25 mouse cellular contexts compared by ENCODE assay signal in the genomic region with DNA sequence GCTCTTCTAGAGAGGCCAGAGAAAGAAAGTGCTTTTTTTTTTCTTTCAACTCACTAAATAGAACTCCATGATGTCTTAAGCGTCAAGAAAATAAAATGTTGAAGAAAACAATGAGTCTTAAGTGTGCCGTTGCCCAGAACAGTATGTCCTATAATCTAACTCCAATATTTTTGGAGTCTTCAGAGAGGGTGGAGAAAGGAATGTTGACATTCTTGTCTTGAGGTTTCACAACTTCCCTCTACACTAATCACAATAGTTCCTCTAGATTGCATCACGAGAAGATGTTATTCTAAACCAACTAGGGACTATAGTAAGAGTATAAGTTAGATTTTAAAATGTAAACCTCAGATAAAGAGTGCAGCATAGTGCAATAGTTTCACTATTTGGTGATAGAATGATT.
A peak's percentile ranks its signal among the peaks of the same experiment; 100 is the strongest.
DNase-seq lines count a peak whose midpoint lies in the region; ATAC-seq and TF ChIP-seq lines count a peak whose summit lies in the region.
"Had no signal": no experiment of that assay in that cellular context is flagged by ENCODE, and none has a peak within 500 bp of the region (broad histone marks: within the 10 kb centered on the region; RNA-seq: fewer than 3 reads in every experiment).

No protein-coding gene starts in this region.

- H3K4me1 ChIP-seq in lung, postnatal 0 days (ENCODE audit: insufficient read depth, low read depth, low read length) = peaks cover 3% of the 10 kb centered on the region; the same call in 1 of the 2 replicates
- 0 out of 2 replicates have a peak, but pooled peaks cover 3% of the 10 kb centered on the region for H3K4me1 ChIP-seq in midbrain, embryonic 14.5 days (ENCODE audit: control insufficient read depth, insufficient read depth, low read length)
- H3K4me1 ChIP-seq: embryonic facial prominence, embryonic 12.5 days; embryonic facial prominence, embryonic 15.5 days; hindbrain, embryonic 10.5 days had no signal

- no peaks in the 10 kb centered on the region for H3K36me3 ChIP-seq in lung, postnatal 0 days (ENCODE audit: insufficient read depth, low read length)
- no peaks in the 10 kb centered on the region for H3K36me3 ChIP-seq in midbrain, embryonic 14.5 days (ENCODE audit: control insufficient read depth, insufficient read depth, low read length)
- H3K36me3 ChIP-seq: embryonic facial prominence, embryonic 12.5 days; embryonic facial prominence, embryonic 15.5 days; hindbrain, embryonic 10.5 days had no signal

- no peak overlapping the region for H3K4me3 ChIP-seq in lung, postnatal 0 days (ENCODE audit: low read depth, low read length)
- H3K4me3 ChIP-seq in midbrain, embryonic 14.5 days (replicated peaks; ENCODE audit: low read depth, low read length) = no peak overlapping the region
- H3K4me3 ChIP-seq: embryonic facial prominence, embryonic 12.5 days; embryonic facial prominence, embryonic 15.5 days; gastrocnemius, adult 2 months; hindbrain, embryonic 10.5 days had no signal

- TF ChIP-seq EP300 in lung, postnatal 0 days (IDR thresholded peaks at IDR 0.05) = peak; percentile 100

- H3K9me3 ChIP-seq in lung, postnatal 0 days (ENCODE audit: low read length) = no peaks in the 10 kb centered on the region
- H3K9me3 ChIP-seq in midbrain, embryonic 14.5 days (ENCODE audit: control insufficient read depth, low read length) = no peaks in the 10 kb centered on the region
- H3K9me3 ChIP-seq: embryonic facial prominence, embryonic 12.5 days; embryonic facial prominence, embryonic 15.5 days; hindbrain, embryonic 10.5 days had no signal

- no peak overlapping the region for H3K9ac ChIP-seq in lung, postnatal 0 days (replicated peaks; ENCODE audit: low read depth)
- no peak overlapping the region for H3K9ac ChIP-seq in midbrain, embryonic 14.5 days (replicated peaks; ENCODE audit: low read length)
- H3K9ac ChIP-seq: embryonic facial prominence, embryonic 12.5 days; embryonic facial prominence, embryonic 15.5 days; forebrain, postnatal 0 days; hindbrain, embryonic 14.5 days had no signal

- WGBS in lung, postnatal 0 days = 18% methylated on average over 3 of the region's 3 CpGs
- 84% methylated on average over 3 of the region's 3 CpGs for WGBS in midbrain, embryonic 14.5 days

- DNase-seq in lung, postnatal 0 days (ENCODE audit: low spot score) = peak; percentile 92
- DNase-seq in lung, postnatal 10 days = no peak
- peak; percentile 11 for DNase-seq in 3T3-L1 (ENCODE audit: low read depth, low spot score)
- DNase-seq in left cerebral cortex, adult 8-10 months (ENCODE audit: low spot score in 2 of 2) = no peak
- DNase-seq in midbrain, embryonic 14.5 days = no peak
- DNase-seq: adrenal gland, postnatal 10 days; adrenal gland, postnatal 36 days; cerebellum, adult 18-20 months; cerebellum, adult 9-10 months; cerebellum, postnatal 14 days; forebrain, postnatal 0 days; gastrocnemius, adult 2 months; gastrocnemius, postnatal 14 days had no signal

- peak; percentile 95 for ATAC-seq in lung, postnatal 0 days
- ATAC-seq in common myeloid progenitor, adult 5-6 weeks (replicated peaks; ENCODE audit: low read depth, poor library complexity, severe bottlenecking) = peak; percentile 42; the same call in 1 of the 2 replicates
- peak; percentile 69 for ATAC-seq in megakaryocyte, adult 5-6 weeks (ENCODE audit: poor library complexity, severe bottlenecking)
- ATAC-seq in monocyte, adult 5-6 weeks (replicated peaks; ENCODE audit: insufficient number of reproducible peaks, low FRiP score, low TSS enrichment, poor library complexity, severe bottlenecking) = no peak
- ATAC-seq in midbrain, embryonic 14.5 days (ENCODE audit: low FRiP score, low TSS enrichment) = no peak
- ATAC-seq: CD4-positive, CD25-positive, alpha-beta regulatory T cell, adult 4 months; forebrain, embryonic 14.5 days; forebrain, postnatal 0 days; hindbrain, postnatal 0 days; inflammation-experienced regulatory T-cells, adult 6 months had no signal

- TF ChIP-seq CTCF in lung, postnatal 0 days (IDR thresholded peaks at IDR 0.05) = no peak

- peak overlapping the region; percentile 60 for H3K27ac ChIP-seq in lung, postnatal 0 days (ENCODE audit: low read length)
- no peak overlapping the region for H3K27ac ChIP-seq in midbrain, embryonic 14.5 days (replicated peaks; ENCODE audit: low read depth, low read length)
- H3K27ac ChIP-seq: embryonic facial prominence, embryonic 12.5 days; embryonic facial prominence, embryonic 15.5 days; gastrocnemius, adult 2 months; hindbrain, embryonic 10.5 days; hindbrain, embryonic 14.5 days; hindbrain, postnatal 0 days had no signal

- H3K4me2 ChIP-seq in lung, postnatal 0 days (replicated peaks; ENCODE audit: low read depth, low read length) = no peak overlapping the region
- no peak overlapping the region for H3K4me2 ChIP-seq in midbrain, embryonic 14.5 days (ENCODE audit: low read length)
- H3K4me2 ChIP-seq: embryonic facial prominence, embryonic 12.5 days; embryonic facial prominence, embryonic 15.5 days; heart, embryonic 11.5 days; hindbrain, embryonic 14.5 days had no signal

- no peaks in the 10 kb centered on the region for H3K27me3 ChIP-seq in lung, postnatal 0 days (replicated peaks; ENCODE audit: insufficient read depth, low read length)
- H3K27me3 ChIP-seq in midbrain, embryonic 14.5 days (ENCODE audit: control insufficient read depth, insufficient read depth, low read length) = no peaks in the 10 kb centered on the region
- H3K27me3 ChIP-seq: embryonic facial prominence, embryonic 12.5 days had no signal

Comparison
In these comparisons a context has a peak if more than half of its experiments do, and no peak if none do; other contexts are left out.
1. DNase-seq: peak in lung, postnatal 0 days (single experiment) and 3T3-L1 (single experiment); none in lung, postnatal 10 days (single experiment), left cerebral cortex, adult 8-10 months (0 of 2) and midbrain, embryonic 14.5 days (single experiment).
2. ATAC-seq: peak in lung, postnatal 0 days (single experiment), common myeloid progenitor, adult 5-6 weeks (single experiment) and megakaryocyte, adult 5-6 weeks (single experiment); none in monocyte, adult 5-6 weeks (single experiment) and midbrain, embryonic 14.5 days (single experiment).